Mouse (Mus musculus) gastrocnemius, postnatal 14 days (tissue): Measurements from ENCODE around the gene Vars. TPM values are rescaled to one million over a fixed set of nuclear protein-coding genes. Genes with fewer than 3 reads are reported as not detected.

Experiments
- DNase-seq: peaks from one replicate; pipeline ENCODE4 v3.0.0; 2021; ENCODE audit warnings: mixed read lengths
- intact Hi-C: fragments of 180-260 bp; cut with DNase I; formaldehyde crosslinking; loops from one replicate; pipeline ENCODE4 v1.15.1; 2025; ENCODE audit warnings: low total_unique reads
- total RNA-seq, 2 experiments: library from RNA; stranded (reverse); gene quantifications; 2 replicates each; pipeline ENCODE4 v1.2.3; 2021

Gene Vars
- total RNA-seq, 2 experiments from 2014 or later: 26.8 to 29.2 TPM

DNA sequence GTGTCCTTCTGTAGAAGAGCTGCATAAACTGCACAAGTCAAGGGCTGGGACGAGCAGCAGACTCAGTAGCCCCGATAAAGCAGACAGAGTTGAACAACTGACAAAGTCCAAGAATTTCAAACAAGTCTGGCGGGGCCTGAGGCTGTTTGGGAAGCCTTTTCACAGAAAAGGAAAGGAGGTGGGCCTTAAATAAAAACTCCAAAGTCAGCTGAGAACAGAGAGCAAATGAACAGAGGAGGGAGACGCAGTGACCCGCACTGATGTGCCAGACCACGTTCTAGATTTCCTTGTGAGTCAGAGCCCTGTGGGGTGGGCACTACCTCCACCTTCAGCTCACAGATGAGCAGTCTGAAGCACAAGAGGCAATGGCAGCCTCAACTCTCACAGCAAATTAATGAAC is 34.1 kb downstream of the Vars start:
- intact Hi-C loops: no loop called here
- no peak for DNase-seq

DNA sequence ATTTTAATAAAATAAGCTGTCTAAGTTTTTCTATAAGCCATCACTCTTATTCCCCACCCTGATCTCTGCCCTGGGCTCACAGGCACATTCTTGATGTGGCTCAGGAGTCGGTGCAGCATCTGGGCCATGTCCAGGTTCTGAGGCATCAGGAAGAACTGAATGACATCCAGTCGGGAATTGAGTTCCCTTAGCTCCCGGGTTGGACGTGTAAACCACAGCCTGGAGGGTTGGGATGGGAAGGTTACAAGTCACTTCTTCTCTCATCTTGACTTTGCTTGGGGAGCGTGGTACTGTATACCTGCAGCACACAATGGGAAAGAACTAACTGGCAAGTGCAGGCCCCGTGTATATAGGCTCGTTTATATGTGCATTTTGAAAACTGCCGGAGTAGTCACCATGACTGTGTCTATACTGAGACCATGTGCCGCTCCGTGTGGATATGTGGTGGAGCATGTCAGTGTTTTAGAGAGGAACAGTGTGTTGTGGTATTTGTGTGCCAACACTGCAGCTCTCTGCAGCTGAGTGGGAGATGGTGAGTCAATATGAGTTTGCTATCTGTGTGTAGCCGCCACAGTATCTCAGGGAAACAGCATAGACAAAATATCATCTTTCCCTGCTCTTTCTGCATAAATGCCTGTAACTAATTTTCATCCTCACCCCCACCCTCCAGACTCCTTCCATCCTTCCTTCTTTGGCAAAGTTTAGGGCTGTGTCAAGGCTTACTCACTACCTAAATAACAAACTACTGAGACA is 38.5 kb downstream of the Vars start:
- intact Hi-C loops: no loop called here
- no peak for DNase-seq

DNA sequence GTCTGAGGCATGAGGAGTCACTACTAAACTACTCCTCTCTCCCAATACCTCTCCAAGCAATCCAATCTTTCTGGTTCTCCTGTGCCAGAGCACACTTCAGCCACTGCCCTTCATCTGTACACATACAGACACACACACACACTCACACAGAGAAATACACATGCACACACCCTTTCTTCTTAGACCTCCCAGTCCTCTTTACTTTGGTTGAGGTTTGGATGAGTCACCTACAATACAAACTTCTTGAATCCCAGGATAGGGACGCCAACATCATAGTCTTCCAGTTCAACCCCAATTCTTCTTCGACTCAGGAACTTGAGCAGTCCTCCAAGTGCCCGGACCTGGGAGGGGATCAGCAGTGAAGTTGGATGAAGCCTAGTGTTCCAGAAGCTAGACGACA is 43.0 kb downstream of the Vars start:
- DNase-seq: no peak
- intact Hi-C loops: no loop called here

DNA sequence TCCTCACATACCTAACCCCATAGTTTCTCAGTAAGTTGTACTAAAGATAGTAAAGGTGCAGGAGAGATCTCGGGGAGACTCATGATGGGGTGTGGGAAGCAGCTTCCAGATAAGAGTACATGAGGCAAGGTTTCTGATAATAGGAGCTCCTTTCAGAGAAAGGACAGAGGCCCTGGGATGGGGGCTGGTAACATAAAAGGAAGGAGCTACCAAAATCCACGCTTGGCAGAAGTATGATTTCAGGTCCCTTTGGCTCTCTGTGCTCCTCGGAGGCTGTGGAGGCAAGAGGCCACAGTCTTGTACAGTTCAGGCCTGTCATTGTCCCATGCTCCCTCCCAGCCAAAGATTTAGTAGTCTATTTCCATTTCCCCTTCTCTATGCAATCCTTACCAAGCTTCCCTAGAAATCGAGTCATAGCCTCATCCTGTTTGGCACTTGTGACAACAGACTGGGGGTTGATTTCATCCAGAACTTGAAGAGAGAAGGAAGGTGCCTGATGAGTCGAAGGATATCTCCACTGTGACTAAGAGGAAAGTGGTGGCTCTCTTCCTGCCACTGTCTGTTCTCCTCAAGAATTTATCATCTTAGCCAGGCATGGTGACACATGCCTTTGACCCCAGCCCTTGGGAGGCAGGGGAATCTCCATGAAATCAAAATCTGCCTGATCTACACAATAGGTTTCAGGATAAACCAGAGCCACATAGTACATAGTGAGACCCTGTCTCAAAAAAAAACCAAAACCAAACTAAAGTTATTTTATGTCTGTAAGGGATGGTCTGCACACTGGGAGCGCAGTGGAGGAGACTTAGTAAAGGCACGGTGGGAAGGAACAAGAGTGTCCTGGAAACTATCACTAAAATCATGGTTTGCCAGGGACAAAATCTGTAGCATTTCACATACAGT is 44.4 kb downstream of the Vars start:
- intact Hi-C loops: no loop called here
- no peak for DNase-seq

DNA sequence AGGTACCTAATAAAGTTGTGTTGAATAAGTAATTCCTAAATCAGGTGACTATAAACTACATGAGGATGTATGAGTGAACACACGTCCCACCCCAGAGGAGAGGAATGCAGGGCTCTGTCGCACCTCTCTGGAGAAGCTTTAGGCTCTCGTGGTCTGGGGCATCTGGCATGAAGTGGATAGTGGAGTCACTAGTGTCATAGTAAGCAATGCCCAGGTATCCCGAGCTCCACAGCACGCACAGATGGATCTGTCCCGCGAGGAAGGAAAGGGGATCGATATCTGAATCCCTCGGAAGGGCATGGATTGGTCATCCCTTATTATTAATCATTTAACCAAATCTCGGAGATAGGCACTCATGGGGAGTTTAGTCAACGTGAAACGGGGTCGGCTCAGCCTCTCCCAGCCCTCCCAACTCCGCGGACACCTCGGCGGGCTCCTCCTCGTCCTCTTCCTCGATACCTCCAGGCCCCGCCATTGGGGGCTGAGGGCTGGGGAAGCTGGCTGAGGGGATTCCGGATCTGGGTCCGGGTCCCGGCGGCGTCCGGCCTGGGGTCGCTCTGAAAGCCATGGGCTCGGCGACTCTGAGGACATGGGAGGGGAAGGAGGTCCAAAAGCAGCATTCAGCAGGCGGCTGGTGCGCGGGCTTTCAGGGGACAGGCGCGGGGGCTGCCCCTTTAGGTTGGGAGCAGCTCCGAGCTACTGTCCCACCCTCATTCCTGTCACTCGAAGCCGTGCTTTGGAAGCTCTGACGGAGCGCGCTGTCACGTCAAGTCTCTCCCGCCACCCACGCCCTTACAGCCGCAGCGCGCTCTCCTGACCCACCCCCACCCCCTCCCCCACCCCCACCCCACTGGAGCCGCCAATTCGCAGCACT is 45.3 kb downstream of the Vars start:
- DNase-seq: no peak
- intact Hi-C loops: no loop called here

DNA sequence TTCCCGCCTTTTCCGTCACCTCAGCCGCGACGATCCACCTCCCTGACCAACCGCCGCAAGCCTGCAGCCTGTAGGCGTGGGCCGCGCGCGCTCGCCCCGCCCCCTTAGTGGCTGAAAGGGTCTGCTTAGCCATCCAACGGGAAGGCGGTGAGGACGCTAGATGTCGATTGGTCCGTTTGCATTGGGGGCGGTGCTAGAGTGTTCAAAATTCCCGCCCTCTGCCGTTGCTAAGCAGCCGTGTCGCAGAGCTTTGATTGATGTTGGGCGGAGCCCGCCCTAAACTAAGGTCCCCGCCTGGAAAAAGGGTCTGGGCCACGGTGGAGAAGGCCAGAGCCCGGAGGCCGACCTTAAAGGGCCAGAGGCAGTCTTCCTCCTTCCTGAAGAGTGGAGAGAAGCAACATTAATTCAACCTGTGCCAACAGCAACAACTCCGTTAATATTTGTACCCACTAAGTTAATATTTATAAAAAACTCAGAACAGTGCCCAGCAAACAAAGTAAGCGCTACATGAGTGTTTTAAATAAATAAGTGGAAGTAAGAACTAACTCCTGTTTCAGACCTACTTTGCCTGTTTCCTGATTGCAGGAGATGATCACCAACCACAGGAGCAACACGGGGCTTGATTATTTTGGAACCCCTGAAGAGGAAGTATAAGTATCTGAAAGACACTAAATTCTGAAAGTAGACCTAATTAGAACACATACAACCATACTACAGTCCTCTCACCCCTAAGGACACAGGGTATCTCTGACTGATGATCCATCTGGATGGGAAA is 46.1 kb downstream of the Vars start, which contains the start of gene Msh5:
Msh5 (minus strand) TSS at position 65 of the 775 bp plus-strand sequence.
- intact Hi-C loops: no loop called here
- peak; percentile 96 for DNase-seq

DNA sequence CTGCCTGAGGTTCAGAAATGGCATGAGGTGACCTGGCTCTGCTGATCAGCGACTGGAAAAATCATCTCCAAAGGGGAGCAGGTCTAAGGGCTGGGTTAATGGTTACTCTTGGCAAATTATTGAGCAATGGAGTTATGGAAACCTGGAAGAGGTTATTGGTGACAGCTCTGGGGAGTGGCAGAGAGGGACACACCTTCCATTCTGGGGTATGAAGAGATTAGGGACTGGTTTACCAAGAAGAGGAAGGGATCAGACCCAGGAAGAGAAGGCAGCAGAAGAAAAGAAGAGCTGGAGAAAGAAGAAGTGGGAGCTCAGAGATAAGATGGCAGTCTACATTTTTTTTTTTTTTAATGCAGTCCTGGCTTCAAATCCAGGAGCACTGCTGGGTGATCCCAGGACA is 46.9 kb downstream of the Vars start:
- intact Hi-C loops: no loop called here
- DNase-seq: no peak

DNA sequence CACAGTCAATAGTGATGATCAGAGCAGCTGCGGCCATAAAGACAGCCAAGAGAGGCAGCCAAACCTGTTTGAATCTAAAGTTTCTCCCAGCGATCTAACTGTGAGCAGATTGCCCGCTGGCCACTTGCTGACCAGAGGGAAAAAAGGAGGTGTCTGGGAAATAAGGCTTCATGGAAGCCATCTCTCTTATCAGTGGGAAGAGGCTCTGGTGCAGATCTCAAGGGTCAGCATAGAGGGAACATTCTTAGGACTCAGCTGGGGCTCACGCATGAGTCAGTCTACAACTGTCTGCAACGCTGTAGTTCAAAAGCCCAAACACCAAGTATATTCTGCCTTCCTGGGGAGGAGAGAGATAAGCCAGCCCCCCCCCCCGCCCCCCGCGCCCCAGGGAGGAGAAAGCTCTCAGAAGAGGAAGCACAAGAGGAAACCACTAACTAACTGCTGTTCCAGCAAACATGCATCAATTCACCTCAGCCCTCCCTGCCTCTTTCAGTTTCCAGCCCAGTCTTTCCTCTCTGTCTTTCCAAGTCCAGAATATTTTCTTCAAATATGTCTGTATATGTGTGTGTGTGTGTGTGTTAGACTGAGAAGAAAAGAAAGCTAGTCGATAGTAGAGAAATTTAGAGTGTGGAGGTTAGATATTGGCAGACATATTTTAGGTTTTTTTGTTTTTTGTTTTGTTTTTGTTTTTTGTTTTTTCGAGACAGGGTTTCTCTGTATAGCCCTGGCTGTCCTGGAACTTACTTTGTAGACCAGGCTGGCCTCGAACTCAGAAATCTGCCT is 47.6 kb downstream of the Vars start:
- intact Hi-C loops: no loop called here
- DNase-seq: no peak

DNA sequence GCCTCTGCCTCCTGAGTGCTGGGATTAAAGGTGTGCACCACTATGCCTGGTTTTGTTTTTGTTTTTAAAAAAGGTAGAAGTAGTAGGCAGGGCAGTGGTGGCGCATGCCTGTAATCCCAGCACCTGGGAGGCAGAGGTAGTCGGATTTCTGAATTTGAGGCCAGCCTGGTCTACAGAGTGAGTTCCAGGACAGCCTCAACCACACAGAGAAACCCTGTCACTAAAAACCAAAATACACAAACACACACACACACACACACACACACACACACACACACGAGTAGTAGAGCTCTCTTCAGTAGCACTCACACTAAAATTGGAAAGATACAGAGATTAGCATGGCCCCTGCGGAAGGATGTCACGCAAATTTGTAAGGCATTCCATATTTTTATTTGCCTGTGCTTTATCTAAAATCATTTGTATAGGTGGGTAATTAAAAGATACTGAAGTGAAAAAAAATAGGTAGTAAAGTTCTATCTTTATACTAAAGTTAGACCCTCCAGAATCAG is 48.2 kb downstream of the Vars start:
- DNase-seq: no peak
- intact Hi-C loops: no loop called here

DNA sequence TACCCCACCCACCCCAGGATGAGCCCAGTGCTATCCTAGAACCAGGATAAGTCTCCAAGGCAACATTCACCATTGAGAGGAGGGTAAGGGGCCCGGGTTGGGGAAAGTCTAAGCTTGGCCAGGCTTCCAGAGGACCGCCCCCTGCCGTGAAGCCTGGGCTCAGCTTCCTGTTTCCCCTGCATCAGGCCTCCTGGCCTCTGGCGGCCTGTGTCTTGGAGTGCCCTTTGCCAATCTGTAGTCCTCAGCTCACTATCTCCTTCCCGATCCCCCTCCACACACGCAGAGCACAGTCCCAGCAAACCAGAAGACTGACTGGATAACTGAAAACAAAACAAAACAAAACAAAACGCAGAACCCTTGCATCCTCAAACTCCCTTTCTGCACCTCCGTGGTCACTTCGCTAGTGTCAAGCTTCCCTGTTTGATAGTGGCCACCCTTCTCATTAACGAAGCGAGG is 48.8 kb downstream of the Vars start, which contains the start of gene Clic1:
Clic1 (plus strand) TSS at position 406 of the 456 bp plus-strand sequence.
- DNase-seq: peak; percentile 70
- intact Hi-C loops: no loop called here

DNA sequence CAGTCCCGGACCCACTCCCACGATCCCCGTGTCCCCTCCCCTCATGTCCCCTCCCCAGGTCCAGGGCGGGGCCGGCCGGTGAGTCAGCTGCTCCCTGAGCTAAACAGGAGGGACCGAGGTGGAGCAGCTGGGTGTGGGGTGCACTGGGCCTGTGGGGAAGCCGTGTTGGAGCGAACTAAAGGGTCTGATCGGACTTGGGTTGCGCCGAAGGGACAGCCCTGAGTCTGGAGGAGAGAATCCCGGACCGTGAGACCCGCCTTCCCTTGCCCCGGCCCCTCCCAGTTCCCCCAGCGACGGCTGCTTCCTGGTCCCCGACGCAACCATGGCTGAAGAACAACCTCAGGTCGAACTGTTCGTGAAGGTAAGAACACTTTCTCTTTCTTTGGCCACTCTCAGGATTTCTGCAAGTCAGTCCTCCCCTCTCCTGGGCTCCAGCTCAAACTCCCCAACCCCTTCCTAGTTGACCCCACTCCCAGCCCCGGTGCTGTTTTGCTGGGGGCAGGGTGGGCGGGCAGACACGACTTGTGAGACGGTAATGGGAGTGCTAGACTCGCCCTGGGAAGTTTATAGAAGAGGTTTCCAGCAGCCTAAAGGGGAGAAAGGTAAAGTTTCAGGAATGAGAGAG is 49.5 kb downstream of the Vars start:
- DNase-seq: peak; percentile 83

DNA sequence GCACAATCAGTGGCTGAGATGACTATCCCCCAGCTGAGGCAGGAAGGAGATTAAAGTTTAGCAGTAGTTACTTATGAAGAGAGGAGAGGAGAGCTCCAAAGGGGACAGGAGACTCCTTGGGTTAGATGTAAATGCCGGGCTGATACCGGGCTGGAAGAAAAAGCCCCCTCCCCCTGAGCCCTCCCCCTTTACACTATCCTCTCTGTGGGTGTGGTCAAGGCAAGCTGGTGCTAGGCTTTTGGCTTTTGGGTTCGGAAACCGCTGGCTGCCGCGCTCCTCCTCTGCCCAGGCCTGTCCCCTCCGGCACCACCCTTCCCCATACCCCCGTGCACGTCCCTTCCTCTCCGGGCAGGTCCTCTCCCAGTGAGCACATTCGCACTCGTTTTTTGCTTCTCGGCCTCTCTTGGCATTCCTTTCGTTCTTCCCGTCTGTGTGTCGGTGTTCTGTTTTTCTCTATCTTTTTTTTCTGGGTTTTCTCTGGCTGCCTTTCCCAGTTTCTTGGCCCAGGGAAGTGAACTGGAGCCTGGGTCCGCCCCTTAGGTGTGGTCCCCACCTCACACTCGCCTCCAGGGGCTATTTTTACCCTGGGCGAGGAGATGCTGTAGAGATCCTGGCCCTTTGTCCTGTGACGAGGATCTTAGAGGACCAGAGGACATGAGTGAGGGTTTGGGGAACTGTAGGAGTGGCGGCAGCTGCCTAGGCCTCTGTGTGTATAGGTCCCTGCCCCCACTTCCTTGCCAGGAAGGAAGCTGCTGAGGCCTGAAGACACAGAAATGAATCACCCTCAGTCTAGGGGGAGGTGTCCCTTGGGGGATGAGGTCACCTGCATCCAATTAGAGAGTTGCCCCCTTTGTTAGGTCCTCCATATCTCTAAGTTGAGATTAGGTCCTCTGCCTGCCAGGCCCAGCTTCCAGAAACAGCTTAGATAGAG is 50.6 kb downstream of the Vars start:
- intact Hi-C loops: no loop called here
- DNase-seq: peak; percentile 63

More for the DNA sequence above, 49.5 kb downstream of the Vars start:
- intact Hi-C loops: no loop called here

DNA sequence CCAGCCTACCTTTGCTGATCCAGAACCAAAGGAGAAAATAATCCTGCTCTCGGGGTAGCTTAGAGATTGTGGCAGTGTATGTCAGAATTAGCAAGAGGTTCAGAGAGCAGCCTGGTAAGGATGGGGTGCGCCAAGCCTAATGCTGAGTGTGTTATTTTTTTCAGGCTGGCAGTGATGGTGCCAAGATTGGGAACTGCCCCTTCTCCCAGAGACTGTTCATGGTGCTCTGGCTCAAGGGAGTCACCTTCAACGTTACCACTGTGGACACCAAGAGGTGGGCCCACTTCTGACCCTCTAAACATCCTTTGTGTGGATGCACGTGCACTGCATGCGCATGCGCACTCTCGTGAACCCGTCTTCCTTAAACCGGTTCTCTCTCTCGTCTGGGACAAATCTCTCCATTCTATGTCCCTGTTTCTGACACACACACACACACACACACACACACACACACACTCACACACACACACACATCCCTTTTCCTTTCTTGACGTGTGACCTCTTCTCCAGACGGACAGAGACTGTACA is 51.5 kb downstream of the Vars start:
- intact Hi-C loops: no loop called here

DNA sequence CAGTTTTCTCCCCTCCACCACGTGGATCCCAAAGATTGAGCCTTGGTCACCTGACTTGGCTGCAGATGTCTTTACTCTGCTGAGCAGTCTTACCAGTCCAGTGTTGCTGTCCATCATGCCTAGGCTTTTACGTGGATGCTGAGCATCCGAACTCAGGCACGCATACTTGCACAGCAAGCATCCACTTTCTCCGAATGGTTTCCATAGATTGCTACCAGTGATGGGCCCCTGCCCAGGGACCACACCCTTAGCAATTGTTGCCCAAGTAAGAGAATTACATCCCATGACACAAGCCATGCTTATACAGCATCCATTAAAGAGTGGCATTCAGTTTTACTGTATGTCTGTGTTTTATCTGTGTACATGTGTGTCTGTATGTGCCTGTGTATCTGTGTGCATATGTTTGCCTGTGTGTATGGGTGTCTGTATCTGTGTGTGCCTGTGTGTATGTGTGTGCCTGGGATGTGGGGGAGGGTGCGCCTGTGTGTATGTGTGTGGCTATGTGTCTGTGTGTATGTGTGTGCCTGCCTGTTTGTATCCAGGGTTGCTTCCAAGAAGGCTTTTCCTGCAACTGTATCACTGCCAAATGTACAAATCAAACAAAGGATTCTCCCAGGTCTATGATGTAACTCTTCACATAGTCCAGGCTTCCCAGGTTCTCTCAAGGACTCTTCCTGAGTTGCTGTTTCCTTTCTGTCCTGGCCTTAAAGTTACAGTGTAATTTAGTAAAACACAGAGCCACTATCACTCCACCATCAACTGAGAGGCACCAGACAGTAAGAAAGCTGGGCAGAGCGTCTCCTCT is 55.1 kb downstream of the Vars start:
- DNase-seq: no peak
- intact Hi-C loops: no loop called here

More for the DNA sequence above, 51.5 kb downstream of the Vars start:
- no peak for DNase-seq

DNA sequence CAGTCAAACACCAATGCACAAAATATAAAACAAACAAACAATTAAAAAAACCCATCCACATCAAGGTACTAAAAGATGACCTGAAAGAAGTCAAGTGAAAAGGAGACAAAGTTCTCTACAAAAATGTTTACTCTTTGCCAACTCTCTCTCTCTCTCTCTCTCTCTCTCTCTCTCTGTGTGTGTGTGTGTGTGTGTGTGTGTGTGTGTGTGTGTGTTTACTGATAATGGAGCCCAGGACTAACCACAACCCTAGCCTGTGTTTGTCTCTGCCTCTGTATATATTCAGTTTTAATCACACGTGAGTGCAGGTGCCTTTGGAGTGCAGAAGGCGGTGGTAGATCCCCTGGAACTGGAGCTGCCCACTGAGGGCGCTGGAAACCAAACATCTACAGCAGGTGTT is 56.3 kb downstream of the Vars start:
- DNase-seq: no peak
- intact Hi-C loops: no loop called here
